Mouse (Mus musculus) layer of hippocampus, adult 2 months (tissue): ENCODE results near the gene Ddx19b. TPM values are rescaled to one million over a fixed set of nuclear protein-coding genes. Genes with fewer than 3 reads are reported as not detected.
"Not testable (repeated sequence)": the region's sequence is repeated elsewhere in the genome, so short reads cannot be mapped to it uniquely, and the experiment has no call there.

Experiments used
- DNase-seq, 2 experiments: peaks; one replicate each; pipeline ENCODE4 v3.0.0; 2022; ENCODE audit warnings: low spot score in 2 of 2
- H3K27ac ChIP-seq: fragments of 200-600 bp; 2 replicates; pipeline ENCODE4 v1.8.1; 2022
- H3K4me3 ChIP-seq: fragments of 200-600 bp; 2 replicates; pipeline ENCODE4 v1.8.1; 2022; ENCODE audit warnings: mild to moderate bottlenecking
- CTCF ChIP-seq: fragments of 200-600 bp; conservative IDR thresholded peaks from 2 replicates; pipeline ENCODE4 v1.8.1; 2022; ENCODE audit warnings: antibody characterized with exemption, mild to moderate bottlenecking, moderate library complexity
- microRNA-seq, 2 experiments: library from miRNA; unstranded; fragments of <30 nt; microRNA quantifications; one replicate each; pipeline ENCODE4 v1.2.0; 2021
- total RNA-seq, 2 experiments: library from RNA; stranded (reverse); gene quantifications; 2 replicates each; pipeline ENCODE4 v1.2.3; 2021

The Ddx19b gene
- total RNA-seq, 2 experiments from 2014 or later, result 17.1 to 17.3 TPM

DNA sequence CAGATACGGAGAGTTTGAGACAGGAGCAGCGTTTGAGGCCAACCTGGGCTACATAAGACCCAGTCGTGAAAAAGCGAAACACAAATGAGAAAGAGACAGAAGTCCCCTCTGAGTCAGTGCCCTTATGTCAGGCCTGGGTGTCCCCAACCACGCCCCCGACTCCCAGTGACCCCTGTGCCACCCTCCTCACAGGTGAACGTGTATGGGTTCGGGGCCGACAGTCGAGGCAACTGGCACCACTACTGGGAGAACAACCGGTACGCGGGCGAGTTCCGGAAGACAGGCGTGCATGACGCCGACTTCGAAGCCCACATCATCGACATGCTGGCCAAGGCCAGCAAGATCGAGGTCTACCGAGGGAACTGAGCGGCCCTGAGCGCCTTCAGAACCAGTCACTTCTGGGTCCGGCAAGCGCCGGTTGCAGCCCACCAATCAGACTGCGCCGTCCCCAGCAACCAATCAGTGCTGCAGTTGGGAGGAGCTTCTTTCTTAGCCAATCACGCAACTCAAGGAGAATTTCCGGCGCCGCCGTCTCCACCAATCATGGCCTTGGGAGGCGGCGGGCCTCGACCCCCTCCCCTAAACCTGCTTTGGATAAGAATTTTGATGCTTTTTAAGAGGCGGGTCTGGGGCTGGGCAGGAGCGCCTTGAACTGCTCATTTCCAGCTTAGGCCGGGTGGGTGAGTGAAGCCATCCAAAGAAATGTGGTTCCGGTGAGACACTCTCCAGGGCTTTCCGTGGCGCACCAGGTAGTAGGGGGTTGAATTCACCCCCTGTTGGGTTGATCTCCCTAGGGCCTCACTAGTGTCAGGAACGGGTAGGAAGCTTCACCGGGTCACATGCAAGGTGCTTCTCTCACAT is 61.4 kb downstream of the Ddx19b start:
- TF ChIP-seq CTCF, result no peak
- Histone ChIP-seq H3K27ac (peak overlapping the region; percentile 84), H3K4me3 (peak overlapping the region; percentile 58)
- DNase-seq, result peak; percentile 92 to 94

DNA sequence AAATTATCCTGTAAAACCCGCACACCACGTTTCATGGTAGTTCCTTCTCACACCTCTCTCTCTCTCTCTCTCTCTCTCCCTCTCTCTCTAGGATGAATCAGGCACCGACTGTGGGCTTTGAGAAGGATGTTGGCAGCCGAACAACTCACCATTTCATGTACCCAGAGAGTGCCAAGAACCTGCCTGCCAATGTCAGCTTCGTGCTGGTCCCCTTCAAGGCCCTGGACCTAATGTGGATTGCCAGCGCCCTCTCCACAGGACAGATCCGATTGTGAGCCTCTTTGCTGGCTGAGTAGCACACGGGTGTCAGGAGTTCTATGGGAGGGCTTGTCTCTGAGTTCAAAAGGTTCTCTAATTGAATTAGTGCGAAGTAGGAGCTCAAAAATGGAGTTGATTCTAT is 64.2 kb downstream of the Ddx19b start:
- TF ChIP-seq CTCF, result no peak
- Histone ChIP-seq H3K4me3 (no peak overlapping the region), H3K27ac (peak overlapping the region; percentile 43; the same call in 1 of the 2 replicates)
- DNase-seq, result no peak

DNA sequence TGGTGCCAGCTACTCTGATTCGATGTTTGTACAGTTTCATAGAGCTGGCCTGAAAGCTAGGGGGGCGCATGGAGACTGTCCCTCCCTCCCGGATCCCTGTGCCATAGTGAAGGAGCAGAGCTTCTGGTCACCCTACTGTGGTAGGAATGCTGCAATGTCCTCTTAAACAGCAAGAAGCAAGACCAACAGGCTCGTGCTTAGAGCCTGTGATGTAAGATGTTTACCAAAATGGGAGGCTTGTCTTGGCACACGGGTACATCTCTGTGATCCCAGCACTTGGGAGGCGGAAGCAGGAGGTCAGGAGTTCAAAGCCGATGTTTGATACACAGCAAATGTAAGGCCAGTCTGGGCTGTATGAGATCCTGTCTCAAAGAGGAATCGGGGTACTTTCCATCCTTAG is 65.0 kb downstream of the Ddx19b start:
- DNase-seq, result no peak
- Histone ChIP-seq H3K27ac (peak overlapping the region; percentile 78), H3K4me3 (no peak overlapping the region)
- no peak for TF ChIP-seq CTCF

DNA sequence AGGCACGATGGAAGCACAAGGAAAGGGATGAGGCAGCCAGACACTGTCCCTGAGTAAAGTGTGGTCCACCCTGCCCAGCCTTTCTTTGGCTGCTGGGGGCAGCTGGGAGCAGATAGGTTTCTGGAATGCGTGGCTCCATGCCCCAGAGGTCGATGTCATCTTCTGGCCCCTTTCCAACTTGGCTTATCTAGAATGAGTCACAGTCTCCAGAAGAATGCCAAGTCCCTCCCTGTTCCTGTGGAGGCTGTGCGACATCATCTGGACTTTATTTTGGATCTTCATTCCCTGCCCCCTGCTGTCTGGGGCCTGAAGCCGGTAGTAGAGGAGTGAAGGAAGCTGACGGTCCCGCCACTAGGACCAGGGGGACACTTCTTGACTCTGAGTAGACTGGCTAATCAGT is 66.0 kb downstream of the Ddx19b start:
- TF ChIP-seq CTCF, result peak; percentile 55
- DNase-seq, result peak; percentile 50 to 52
- Histone ChIP-seq H3K4me3 (no peak overlapping the region; the same call in 1 of the 2 replicates), H3K27ac (peak overlapping the region; percentile 78)

DNA sequence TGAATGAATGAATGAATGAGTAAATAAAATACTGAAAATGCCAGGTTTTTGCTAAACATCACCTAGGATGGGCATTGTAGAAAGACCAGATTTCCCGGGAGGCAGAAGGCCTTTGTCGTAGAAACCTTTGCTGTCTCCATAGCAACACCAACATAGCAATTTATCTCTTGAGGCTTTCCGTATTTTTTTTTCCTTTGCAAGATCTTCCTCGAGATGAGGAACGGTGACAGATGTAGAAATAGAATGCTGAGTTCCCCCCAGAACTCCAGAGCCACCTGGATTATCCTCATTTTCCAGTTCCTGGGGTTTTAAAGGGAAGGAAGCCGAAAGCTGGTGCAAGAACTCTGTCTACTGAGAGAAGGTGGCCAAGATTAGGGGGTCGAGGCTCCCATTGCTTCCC is 66.9 kb downstream of the Ddx19b start:
- no peak overlapping the region for H3K4me3 ChIP-seq
- DNase-seq, result peak in 1 of 2 experiments; percentile 61
- peak overlapping the region; percentile 78 for H3K27ac ChIP-seq
- TF ChIP-seq CTCF, result no peak

DNA sequence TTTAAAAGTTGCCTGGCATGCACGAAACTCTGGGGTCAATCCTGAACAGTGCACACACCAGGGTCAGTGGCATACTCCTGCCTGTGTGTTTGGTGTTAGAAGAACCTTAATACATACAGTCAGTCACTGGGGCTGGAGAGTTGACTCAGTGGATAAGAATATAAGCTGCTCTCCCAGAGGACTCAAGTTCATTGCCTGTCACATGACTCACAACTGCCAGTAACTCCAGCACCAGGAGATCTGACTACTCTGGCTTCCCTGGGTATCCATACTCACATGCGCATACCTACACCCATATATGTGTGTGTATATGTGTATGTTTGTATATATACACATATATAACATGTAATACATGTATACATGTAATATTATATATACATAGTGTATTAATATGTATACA is 68.5 kb downstream of the Ddx19b start:
- no peak overlapping the region for H3K27ac ChIP-seq
- no peak for TF ChIP-seq CTCF
- H3K4me3 ChIP-seq, result no peak overlapping the region
- no peak for DNase-seq

DNA sequence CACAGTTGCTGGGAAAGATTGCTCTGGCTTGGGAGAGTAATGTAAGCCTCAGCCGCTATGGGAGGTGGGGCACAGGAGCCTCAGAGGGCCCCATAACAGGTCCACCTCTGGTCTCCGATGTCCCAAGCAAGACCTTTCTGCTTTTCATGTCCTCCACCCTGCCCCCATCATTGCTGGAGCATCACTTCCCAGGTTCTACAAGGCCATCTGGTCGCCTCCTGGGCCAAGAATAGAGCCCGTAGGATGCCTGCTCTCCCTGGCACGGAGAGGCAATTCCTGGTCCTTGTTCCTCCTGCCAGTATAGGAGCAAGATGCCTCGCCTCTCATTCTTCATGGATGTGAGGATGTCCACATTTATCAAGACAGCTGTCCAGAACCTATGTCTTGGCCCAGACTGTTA is 71.6 kb downstream of the Ddx19b start:
- no peak for DNase-seq
- TF ChIP-seq CTCF, result no peak
- no peak overlapping the region for H3K4me3 ChIP-seq
- peak overlapping the region; percentile 69 for H3K27ac ChIP-seq

DNA sequence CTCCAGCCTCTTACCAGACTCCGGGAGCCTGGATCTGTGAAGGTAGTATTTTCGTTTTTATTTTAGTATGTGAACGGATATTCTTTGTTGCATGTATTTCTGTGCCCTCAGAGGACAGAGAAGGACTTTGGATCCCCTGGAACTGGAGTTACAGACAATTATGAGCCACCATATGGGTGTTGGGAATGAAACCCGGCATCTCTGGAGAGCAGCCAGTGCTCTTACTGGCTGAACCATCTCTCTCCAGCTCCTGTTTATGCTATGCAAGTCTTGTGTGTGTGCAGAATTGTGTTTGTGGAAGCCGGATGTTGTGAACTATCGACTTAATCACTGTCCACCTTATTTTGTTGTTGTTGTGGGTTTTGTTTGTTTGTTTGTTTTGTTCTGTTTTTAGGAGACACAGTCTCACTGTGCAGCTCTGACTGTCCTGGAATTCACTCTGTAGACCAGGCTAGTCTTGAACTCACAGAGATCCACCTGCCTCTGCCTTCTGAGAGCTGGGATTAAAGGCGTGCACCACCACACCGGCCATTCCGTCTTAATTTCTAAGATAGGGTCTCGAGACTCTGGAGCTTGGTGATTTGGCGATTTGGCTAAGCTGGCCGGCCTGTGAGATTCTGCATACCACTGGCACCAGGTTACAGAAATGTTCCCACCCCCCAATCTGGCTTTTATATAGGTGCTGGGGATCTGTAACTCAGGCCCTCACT is 72.3 kb downstream of the Ddx19b start:
- Histone ChIP-seq H3K27ac (peak overlapping the region; percentile 69), H3K4me3 (no peak overlapping the region)
- peak in 1 of 2 experiments; percentile 41 for DNase-seq
- no peak for TF ChIP-seq CTCF

DNA sequence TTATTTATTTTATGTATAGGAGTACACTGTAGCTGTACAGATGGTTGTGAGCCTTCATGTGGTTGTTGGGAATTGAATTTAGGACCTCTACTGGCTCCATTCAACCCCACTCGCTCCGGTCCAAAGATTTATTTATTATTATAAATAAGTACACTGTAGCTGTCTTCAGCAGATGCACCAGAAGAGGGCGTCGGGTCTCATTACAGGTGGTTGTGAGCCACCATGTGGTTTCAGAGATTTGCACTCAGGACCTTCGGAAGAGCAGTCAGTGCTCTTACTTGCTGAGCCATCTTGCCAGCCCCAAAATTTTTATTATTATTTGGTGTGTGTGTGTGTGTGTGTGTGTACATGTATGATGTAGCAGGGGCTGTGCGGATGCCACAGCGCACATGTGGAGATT is 73.0 kb downstream of the Ddx19b start:
- peak; percentile 38 for TF ChIP-seq CTCF
- not testable (repeated sequence) for DNase-seq, H3K4me3 ChIP-seq
- H3K27ac ChIP-seq, result peak overlapping the region; percentile 69; the same call in 1 of the 2 replicates

DNA sequence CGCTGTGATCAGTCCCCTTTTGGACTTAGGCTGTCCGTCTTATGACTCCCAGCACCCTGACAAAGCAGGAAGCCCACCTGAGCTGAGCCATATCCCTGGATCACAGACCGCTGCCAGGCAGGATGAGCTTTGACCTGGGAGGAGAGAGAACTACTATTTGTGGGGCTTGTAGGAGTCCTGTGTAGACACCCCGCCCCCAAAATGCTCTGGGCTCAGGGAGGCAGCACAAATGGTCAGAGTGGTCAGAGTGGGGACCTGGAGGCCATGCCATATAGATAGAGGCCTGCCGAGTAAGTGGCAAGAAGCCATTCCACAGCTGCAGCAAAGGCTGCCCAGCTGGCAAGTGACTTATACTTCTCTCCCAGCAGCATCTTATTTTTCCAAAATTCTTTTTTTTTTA is 73.4 kb downstream of the Ddx19b start:
- H3K27ac ChIP-seq, result no peak overlapping the region
- TF ChIP-seq CTCF, result no peak
- no peak for DNase-seq
- H3K4me3 ChIP-seq, result no peak overlapping the region

DNA sequence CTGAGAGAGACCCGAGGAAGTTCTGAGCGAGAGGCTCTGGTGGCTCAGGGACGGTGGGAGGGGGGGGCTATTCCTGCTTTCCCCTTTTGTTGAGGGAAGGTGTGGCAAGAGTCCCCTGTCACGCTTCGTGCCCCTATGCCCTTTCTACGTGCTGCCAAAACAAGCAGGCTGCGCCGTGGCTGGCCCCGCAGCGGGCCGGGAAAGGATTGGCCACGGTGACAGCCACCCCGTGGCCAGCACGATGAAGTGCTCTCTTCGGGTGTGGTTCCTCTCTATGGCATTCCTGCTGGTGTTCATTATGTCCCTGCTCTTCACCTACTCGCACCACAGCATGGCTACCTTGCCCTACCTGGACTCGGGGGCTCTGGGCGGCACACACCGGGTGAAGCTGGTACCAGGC is 74.1 kb downstream of the Ddx19b start:
- no peak for DNase-seq
- Histone ChIP-seq H3K4me3 (no peak overlapping the region), H3K27ac (no peak overlapping the region)
- no peak for TF ChIP-seq CTCF

DNA sequence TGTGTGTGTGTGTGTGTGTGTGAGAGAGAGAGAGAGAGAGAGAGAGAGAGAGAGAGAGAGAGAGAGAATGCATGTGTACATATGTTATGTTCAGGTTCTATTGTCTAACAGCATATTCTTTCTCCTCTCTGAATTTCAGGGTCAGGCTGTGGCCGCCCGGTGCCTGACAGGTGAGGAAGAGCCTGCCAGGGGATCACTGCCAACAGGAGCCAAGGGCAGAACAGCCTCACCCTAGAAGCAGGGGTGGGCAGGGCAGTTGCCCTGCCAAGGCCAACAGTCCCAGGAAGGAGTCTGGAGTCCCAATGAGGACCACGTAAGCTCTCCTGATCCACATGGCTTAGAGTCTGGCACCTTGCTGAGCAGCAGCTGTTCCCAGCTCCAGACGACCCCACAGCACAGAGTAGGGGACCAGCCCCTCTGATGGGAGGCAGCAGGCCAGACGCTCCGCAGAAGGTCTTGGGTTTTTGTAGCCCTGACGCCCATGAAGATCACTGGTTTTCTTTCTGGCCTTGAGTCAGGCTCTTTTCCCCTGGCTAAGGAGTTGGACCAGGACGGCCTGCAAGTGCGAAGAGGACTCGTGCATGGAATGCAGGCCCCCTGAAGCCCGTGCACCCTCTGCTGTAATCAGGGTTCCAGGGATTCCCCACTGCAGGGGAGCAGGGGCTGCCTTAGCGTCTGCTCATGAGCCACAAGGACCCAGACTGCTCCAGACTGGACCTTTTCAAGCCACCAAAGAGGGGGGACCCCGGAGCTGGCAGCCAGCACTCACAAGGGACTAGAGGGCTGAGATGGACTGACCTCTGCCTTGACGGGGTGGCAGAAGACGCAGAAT is 74.7 kb downstream of the Ddx19b start:
- no peak for TF ChIP-seq CTCF
- Histone ChIP-seq H3K27ac (no peak overlapping the region), H3K4me3 (no peak overlapping the region)
- DNase-seq, result no peak

DNA sequence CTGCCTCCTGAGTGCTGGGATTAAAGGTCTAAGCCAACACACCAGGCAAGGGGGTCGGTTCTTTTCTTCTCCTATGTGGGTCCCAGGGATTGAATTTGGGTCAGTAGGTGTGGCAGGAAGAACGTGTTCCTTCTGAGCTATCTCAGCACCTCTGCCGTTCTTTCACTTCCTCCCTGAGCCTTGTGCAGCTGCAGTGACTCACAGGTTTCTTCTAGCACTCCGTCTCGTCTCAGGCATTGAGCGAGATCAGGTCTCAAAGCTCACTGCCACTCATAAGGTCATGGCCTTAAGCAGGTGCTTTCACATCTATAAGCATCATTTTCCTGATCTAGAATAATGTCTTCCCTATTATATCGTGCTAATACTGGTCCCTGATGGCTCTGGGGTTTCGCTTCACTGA is 76.8 kb downstream of the Ddx19b start:
- DNase-seq, result no peak
- Histone ChIP-seq H3K27ac (0 out of 2 replicates have a peak overlapping the region, but pooled peaks have one; percentile 3), H3K4me3 (no peak overlapping the region)
- no peak for TF ChIP-seq CTCF

Small RNA genes within 50 kb of the gene (microRNA-seq; reads per million reads assigned to microRNA genes)
- gene Gm24103 (0 reads per million in 2 experiments), gene Mir3473d (0 reads per million in 2 experiments)

Other genes starting within 250 kb of the Ddx19b start
- 10 to 100 TPM; 64.7 to 71.5 TPM for gene Il34, start 225.8 kb downstream of the Ddx19b start, total RNA-seq
- gene Cog4, start 185.2 kb downstream of the Ddx19b start, total RNA-seq, result 10 to 100 TPM; 61.4 to 64.0 TPM
- 10 to 100 TPM; 71.1 to 74.7 TPM for gene Sf3b3, start 185.0 kb downstream of the Ddx19b start, total RNA-seq
- 10 to 100 TPM; 23.5 to 29.0 TPM for gene Fuk, start 129.3 kb downstream of the Ddx19b start, total RNA-seq
- 100 to 1,000 TPM in 1 of 2 experiments, 10 to 100 TPM in 1; 95.1 to 104 TPM for gene St3gal2, start 111.8 kb downstream of the Ddx19b start, total RNA-seq
- 10 to 100 TPM; 29.8 to 32.8 TPM for gene Ddx19a, start 34.0 kb downstream of the Ddx19b start, total RNA-seq
- gene Aars, start 1.4 kb upstream of the Ddx19b start, total RNA-seq, result 10 to 100 TPM; 79.5 to 86.3 TPM
- gene Exosc6, start 24.6 kb upstream of the Ddx19b start, total RNA-seq, result not detected
- 1 to 10 TPM; 1.3 to 1.5 TPM for gene Clec18a, start 60.7 kb upstream of the Ddx19b start, total RNA-seq
- gene Pdpr, start 62.9 kb upstream of the Ddx19b start, total RNA-seq, result 10 to 100 TPM; 25.8 to 29.9 TPM
- gene Glg1, start 227.5 kb upstream of the Ddx19b start, total RNA-seq, result 100 to 1,000 TPM; 141 to 142 TPM